Mouse (Mus musculus) heart, postnatal 0 days (tissue): ENCODE data around the gene Runx2.
A peak's percentile ranks its signal among the peaks of the same experiment; 100 is the strongest.

Experiments
- CTCF ChIP-seq: IDR thresholded peaks from 2 replicates; pipeline ENCODE4 v1.5.1; 2016; ENCODE audit warnings: antibody characterized with exemption, control low read depth, low read depth
- EP300 ChIP-seq: IDR thresholded peaks from 2 replicates; pipeline ENCODE4 v1.6.1; 2016; ENCODE audit warnings: antibody characterized with exemption, low read depth

DNA sequence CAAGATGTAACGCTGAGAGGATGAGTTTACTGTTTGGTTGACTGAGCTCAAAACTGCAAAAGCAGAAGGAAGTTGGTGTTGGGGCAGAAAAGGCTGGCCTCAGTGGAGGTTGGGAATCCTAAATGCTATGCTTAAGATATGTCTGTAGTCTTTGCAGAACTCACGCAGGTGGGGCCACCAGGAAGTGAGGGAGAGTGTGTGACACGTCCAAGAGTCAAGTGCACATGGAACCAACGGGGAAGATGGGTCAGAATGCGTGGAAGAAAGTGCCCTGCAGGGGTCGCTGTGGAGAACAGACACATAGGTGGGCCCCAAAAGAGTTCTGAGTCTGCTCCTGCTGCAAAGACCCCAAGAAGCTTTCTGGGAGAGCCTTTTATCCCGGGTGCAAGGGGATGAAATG, 141.8 kb downstream of the Runx2 start:
- peak; percentile 19 for TF ChIP-seq CTCF
- TF ChIP-seq EP300: no peak
